Mouse (Mus musculus) lung, postnatal 0 days (tissue): Measurements from ENCODE around the gene Sost.

ENCODE experiments used
- CTCF ChIP-seq: IDR thresholded peaks from 2 replicates; pipeline ENCODE4 v1.5.1; 2016; ENCODE audit warnings: antibody characterized with exemption, mild to moderate bottlenecking
- EP300 ChIP-seq: IDR thresholded peaks from 2 replicates; pipeline ENCODE4 v1.6.1; 2016; ENCODE audit warnings: antibody characterized with exemption, mild to moderate bottlenecking, control low read depth

GRCm38 (mm10) chr11:101968791-101969190 lies 2.0 kb upstream of the Sost start:
- TF ChIP-seq EP300 (no peak), CTCF (peak; percentile 99)
